Mouse (Mus musculus) myocyte (in vitro differentiated cells): ENCODE results near the gene Skp2. TPM values are rescaled to one million over a fixed set of nuclear protein-coding genes. Genes with fewer than 3 reads are reported as not detected.

Source experiments
- H3K27me3 ChIP-seq: one replicate; pipeline ENCODE4 v1.6.1; 2011; ENCODE audit not compliant: control insufficient read depth, insufficient read depth, insufficient read length
- H3K36me3 ChIP-seq: one replicate; pipeline ENCODE4 v1.6.1; 2011; ENCODE audit not compliant: control insufficient read depth, insufficient read depth
- H3K4me2 ChIP-seq: one replicate; pipeline ENCODE4 v1.6.1; 2011; ENCODE audit warnings: low read depth, control low read depth
- H3K4me3 ChIP-seq: one replicate; pipeline ENCODE4 v1.5.1; 2011; ENCODE audit warnings: mild to moderate bottlenecking, control low read depth, moderate library complexity
- H3K79me2 ChIP-seq: one replicate; pipeline ENCODE4 v1.6.1; 2011; ENCODE audit not compliant: control insufficient read depth, insufficient read depth
- H3ac ChIP-seq: one replicate; pipeline ENCODE4 v1.6.1; 2011; ENCODE audit not compliant: control insufficient read depth, insufficient read length
- CEBPB ChIP-seq: IDR thresholded peaks from 2 replicates; pipeline ENCODE4 v1.6.1; 2011; ENCODE audit warnings: mild to moderate bottlenecking, moderate library complexity; ENCODE audit not compliant: poor library complexity, insufficient read depth, severe bottlenecking
- E2F4 ChIP-seq: IDR thresholded peaks from one replicate; pipeline ENCODE4 v1.6.1; 2011; ENCODE audit warnings: mild to moderate bottlenecking, control low read depth, moderate library complexity; ENCODE audit not compliant: insufficient read depth
- MAX ChIP-seq: IDR thresholded peaks from one replicate; pipeline ENCODE4 v1.6.1; 2011; ENCODE audit warnings: low read depth, mild to moderate bottlenecking, control low read depth
- MYOD1 ChIP-seq, 3 experiments: IDR thresholded peaks; one replicate each; pipeline ENCODE4 v1.6.1; 2011; ENCODE audit warnings: control low read depth in 2 of 3, low read depth in 2 of 3, mild to moderate bottlenecking in 2 of 3, moderate library complexity in 1 of 3; ENCODE audit not compliant: insufficient read length in 2 of 3, control insufficient read depth in 1 of 3
- MYOG ChIP-seq, 3 experiments: IDR thresholded peaks; one replicate each; pipeline ENCODE4 v1.6.1; 2011; ENCODE audit warnings: control low read depth in 2 of 3, low read depth in 2 of 3, mild to moderate bottlenecking in 2 of 3; ENCODE audit not compliant: insufficient read length in 2 of 3, control insufficient read depth in 1 of 3, insufficient read depth in 1 of 3
- POLR2A ChIP-seq: IDR thresholded peaks from one replicate; pipeline ENCODE4 v1.6.1; 2011; ENCODE audit warnings: low read depth, mild to moderate bottlenecking, control low read depth, moderate library complexity; ENCODE audit not compliant: insufficient read length
- POLR2AphosphoS2 ChIP-seq: IDR thresholded peaks from one replicate; pipeline ENCODE4 v1.6.1; 2011; ENCODE audit warnings: low read depth, control low read depth; ENCODE audit not compliant: insufficient read length
- REST ChIP-seq: IDR thresholded peaks from one replicate; pipeline ENCODE4 v1.6.1; 2011; ENCODE audit warnings: mild to moderate bottlenecking, control low read depth, moderate library complexity; ENCODE audit not compliant: insufficient read depth, insufficient read length
- SRF ChIP-seq: IDR thresholded peaks from one replicate; pipeline ENCODE4 v1.6.1; 2011; ENCODE audit warnings: low read depth; ENCODE audit not compliant: control insufficient read depth, insufficient read length
- TCF12 ChIP-seq: IDR thresholded peaks from one replicate; pipeline ENCODE4 v1.6.1; 2011; ENCODE audit warnings: mild to moderate bottlenecking, control low read depth; ENCODE audit not compliant: poor library complexity, insufficient read depth, severe bottlenecking
- TCF3 ChIP-seq: IDR thresholded peaks from one replicate; pipeline ENCODE4 v1.6.1; 2011; ENCODE audit warnings: low read depth, control low read depth; ENCODE audit not compliant: insufficient read length
- USF1 ChIP-seq: IDR thresholded peaks from one replicate; pipeline ENCODE4 v1.6.1; 2011; ENCODE audit warnings: low read depth, mild to moderate bottlenecking, control low read depth, moderate library complexity
- polyA plus RNA-seq: library from polyadenylated mRNA; unstranded; fragments of >200 nt; fragmentation: generic; extraction: Trizol; gene quantifications from one replicate; pipeline ENCODE4 v1.2.1, GENCODE M21; 2012; ENCODE audit warnings: missing spikeins

Skp2 gene
- polyA plus RNA-seq, 1 experiment = 5.0 TPM

DNA sequence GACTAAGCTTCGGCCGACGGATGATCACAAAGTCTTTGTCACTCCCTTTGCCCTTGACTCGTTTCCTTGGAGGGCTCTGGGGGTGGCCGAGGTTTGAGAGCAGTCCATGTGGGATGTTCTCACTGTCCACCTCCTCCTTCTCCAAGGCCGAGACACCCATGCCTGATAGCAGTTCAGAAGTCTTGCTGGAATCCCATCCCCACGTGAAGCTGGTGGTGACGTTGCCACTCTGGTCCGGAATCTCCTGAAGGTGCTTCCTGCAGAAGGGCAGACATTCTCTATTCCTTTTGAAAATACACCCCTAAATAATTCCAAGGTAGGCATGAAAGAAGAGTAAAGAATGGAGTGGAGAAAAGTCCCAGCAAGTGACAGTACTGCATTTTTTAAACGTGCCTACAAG, 15.8 kb downstream of the Skp2 start:
- Histone ChIP-seq H3K4me3 (peak overlapping the region; percentile 52), H3K4me2 (peak overlapping the region; percentile 95), H3K36me3 (peaks cover 30% of the 10 kb centered on the region), H3ac (no peak overlapping the region), H3K27me3 (no peaks in the 10 kb centered on the region), H3K79me2 (peaks cover 64% of the 10 kb centered on the region)
- TF ChIP-seq E2F4 (no peak), USF1 (peak; percentile 44)

DNA sequence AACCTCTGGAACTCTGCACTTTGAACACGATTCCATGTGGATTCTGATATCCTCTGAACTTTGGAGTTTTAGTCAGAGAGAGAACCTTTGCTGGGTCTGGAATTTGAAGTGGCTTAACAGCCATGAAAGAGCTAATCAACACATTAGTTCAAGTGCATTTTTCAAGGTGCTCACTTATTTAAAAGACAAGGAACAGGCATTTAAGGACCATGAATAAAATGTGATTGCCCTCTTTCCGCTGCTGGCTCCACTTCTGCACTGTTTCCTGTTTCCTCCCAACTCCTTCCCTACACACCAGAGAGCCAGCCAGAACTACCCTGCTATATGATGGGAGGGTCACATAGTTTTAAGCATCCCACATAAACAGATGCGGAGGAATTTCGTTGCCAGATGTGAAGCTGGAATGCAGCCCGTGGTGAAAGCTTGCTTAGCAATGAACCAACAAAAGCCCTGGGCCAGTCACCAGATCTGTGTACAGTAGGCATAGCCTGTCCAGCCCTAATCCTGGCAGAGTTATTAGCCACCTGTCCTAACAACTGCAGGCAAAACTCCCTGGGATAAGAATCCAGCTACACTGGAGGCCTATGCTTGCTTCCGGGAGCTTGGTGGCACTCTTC, 20.2 kb downstream of the Skp2 start:
- Histone ChIP-seq H3ac (no peak overlapping the region), H3K27me3 (no peaks in the 10 kb centered on the region), H3K36me3 (peaks cover 56% of the 10 kb centered on the region), H3K4me2 (peak overlapping the region; percentile 7), H3K79me2 (peaks cover 83% of the 10 kb centered on the region), H3K4me3 (no peak overlapping the region)
- TF ChIP-seq SRF (no peak), MAX (no peak), USF1 (no peak), MYOG (IDR thresholded peaks at IDR 0.05; ENCODE audit: control insufficient read depth in 1 of 3, insufficient read depth in 1 of 3, insufficient read length in 2 of 3, low read depth in 2 of 3) (peak; percentile 45 to 90 (median 88)), MYOD1 (IDR thresholded peaks at IDR 0.05; ENCODE audit: control insufficient read depth in 1 of 3, insufficient read length in 2 of 3, low read depth in 2 of 3) (peak; percentile 67 to 87 (median 86)), E2F4 (no peak), TCF3 (peak; percentile 65), TCF12 (peak; percentile 76), REST (no peak)

DNA sequence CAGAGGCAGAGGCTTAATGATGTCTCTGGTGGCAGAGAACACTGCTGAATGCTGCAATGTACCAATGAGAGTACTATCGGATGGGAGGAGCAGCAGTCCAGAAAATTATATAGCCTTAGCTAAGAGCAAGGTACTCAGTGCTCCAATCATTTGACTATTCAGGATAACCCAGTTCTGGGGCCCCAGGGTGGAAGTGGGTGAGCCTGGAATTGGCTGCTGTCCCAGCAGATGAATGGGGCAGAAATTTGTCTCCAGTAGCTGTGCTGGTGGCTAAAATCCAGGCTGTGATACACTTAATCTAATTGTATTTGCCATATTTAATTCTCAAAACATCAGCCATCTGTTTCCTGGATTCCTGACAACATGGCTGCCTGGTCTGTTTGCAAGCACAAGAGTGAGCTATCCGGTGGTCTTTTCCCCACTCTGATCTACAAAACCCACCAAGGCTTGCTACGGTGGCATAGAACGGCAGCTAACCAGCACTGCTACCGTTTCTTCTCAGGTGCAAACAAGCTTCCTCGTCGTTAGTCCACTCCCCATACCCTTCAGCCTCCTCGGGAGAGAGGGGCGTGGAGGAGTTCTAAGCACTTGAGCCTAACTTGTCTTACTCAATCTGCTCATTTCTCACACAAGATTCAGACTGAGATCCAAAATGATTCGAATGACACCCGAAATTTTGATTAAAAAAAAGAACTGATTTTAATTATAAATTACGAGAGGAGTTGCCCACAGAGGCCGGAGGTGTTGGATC, 22.4 kb downstream of the Skp2 start:
- no peak overlapping the region for H3K4me3 ChIP-seq
- H3ac ChIP-seq = no peak overlapping the region
- TF ChIP-seq TCF12 (no peak), MAX (no peak), POLR2A (no peak), TCF3 (no peak), MYOG (IDR thresholded peaks at IDR 0.05; ENCODE audit: control insufficient read depth in 1 of 3, insufficient read depth in 1 of 3, insufficient read length in 2 of 3, low read depth in 2 of 3) (no peak), POLR2AphosphoS2 (no peak), REST (no peak), SRF (no peak), USF1 (no peak), E2F4 (no peak), CEBPB (no peak), MYOD1 (IDR thresholded peaks at IDR 0.05; ENCODE audit: control insufficient read depth in 1 of 3, insufficient read length in 2 of 3, low read depth in 2 of 3) (no peak)

DNA sequence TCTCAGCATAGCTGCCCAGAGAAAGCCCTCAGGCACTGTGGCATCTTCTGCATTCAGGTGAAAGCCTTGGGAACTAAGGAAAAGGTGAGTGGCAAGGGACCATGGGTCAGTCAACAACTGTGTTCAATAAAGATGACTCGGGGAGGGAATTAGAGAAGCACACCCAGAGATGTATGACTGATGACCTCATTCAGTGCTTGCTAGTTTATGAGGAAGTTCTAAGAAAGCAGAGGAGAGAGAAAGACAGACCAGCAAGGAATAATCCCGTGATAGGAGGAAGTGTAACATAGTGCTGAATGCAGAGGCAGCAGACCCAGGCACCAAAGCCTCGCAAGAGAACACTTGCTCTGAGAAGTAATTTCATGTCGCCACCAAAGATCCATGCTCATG, 23.7 kb downstream of the Skp2 start:
- peaks cover 53% of the 10 kb centered on the region for H3K36me3 ChIP-seq

More for the DNA sequence above, 22.4 kb downstream of the Skp2 start:
- H3K27me3 ChIP-seq = no peaks in the 10 kb centered on the region
- H3K79me2 ChIP-seq = peaks cover 69% of the 10 kb centered on the region
- H3K4me2 ChIP-seq = no peak overlapping the region
- peaks cover 58% of the 10 kb centered on the region for H3K36me3 ChIP-seq

DNA sequence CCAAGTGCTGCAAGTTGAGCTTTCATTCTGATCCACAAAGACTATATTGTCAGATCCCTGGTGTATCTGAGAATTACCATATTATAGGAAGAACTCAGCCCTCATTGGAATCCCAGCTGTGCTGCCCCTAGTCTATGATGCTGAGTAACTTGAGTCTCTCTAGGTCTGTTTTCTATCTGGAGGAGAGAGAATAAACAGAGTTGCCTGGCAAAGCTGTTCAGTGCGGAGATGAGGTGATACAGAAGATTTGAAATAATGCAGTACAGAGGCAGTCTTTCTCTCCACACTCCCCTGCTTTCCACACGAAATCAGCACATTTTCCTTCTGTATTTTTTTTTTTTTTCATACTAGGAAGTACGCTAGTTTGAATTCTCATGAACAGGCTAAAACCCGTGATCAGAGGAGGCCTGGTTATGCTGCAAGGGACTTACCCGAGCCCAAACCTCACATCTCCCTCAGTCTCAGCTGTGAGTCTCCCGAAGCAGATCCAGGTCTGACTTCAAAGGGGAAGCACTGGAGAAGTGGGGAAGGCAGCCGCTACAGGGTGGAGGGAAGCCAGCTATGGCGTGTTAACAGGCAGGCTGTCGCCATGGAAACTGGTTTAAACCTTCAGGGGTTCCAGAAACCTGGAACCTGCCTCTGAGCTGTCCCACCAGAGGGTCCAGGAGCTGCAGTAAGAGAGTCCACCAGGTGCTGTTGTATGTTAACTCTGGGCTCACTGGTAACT, 24.3 kb downstream of the Skp2 start:
- Histone ChIP-seq H3K79me2 (peaks cover 49% of the 10 kb centered on the region), H3ac (no peak overlapping the region), H3K27me3 (no peaks in the 10 kb centered on the region), H3K36me3 (peaks cover 54% of the 10 kb centered on the region), H3K4me3 (no peak overlapping the region), H3K4me2 (no peak overlapping the region)
- TF ChIP-seq SRF (no peak), POLR2A (no peak), USF1 (no peak), CEBPB (no peak), TCF12 (no peak), MAX (no peak), REST (no peak), TCF3 (no peak), MYOD1 (IDR thresholded peaks at IDR 0.05; ENCODE audit: control insufficient read depth in 1 of 3, insufficient read length in 2 of 3, low read depth in 2 of 3) (no peak), E2F4 (no peak), MYOG (IDR thresholded peaks at IDR 0.05; ENCODE audit: control insufficient read depth in 1 of 3, insufficient read depth in 1 of 3, insufficient read length in 2 of 3, low read depth in 2 of 3) (no peak), POLR2AphosphoS2 (no peak)

More for the DNA sequence above, 23.7 kb downstream of the Skp2 start:
- Histone ChIP-seq H3K27me3 (no peaks in the 10 kb centered on the region), H3K4me2 (no peak overlapping the region), H3ac (no peak overlapping the region), H3K79me2 (peaks cover 55% of the 10 kb centered on the region), H3K4me3 (no peak overlapping the region)
- TF ChIP-seq MYOG (IDR thresholded peaks at IDR 0.05; ENCODE audit: control insufficient read depth in 1 of 3, insufficient read depth in 1 of 3, insufficient read length in 2 of 3, low read depth in 2 of 3) (no peak), TCF3 (no peak), TCF12 (no peak), POLR2A (no peak), USF1 (no peak)
